ENCODE assay signal across 18 mouse cellular contexts in the genomic region with DNA sequence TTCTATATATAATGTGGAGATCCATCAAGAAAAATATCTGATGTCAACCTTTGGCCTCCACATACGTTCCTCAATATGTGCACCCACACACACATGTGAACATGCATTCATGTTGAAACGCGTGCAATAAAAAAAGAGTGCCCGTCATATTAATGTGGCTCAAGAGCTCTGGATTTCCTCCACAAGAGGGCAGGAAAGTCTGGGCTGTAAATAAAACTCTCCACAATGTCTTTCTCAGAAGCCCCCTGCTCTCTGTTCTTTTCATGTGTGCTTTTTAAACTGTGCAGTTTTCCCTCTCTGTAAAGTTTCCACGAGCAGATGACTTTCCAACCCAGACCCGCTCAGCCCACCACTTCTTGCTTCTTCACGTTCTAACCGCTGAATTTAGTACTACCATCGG.
DNase-seq lines count a peak whose midpoint lies in the region; ATAC-seq and TF ChIP-seq lines count a peak whose summit lies in the region.
"Had no signal": no experiment of that assay in that cellular context is flagged by ENCODE, and none has a peak within 500 bp of the region (broad histone marks: within the 10 kb centered on the region; RNA-seq: fewer than 3 reads in every experiment).

No protein-coding gene starts in this region.

- H3K9me3 ChIP-seq in forebrain, embryonic 14.5 days (replicated peaks; ENCODE audit: control insufficient read depth, low read length): no peaks in the 10 kb centered on the region
- no peaks in the 10 kb centered on the region for H3K9me3 ChIP-seq in forebrain, embryonic 12.5 days
- H3K9me3 ChIP-seq in kidney, postnatal 0 days (replicated peaks; ENCODE audit: low read length): no peaks in the 10 kb centered on the region
- H3K9me3 ChIP-seq in neural tube, embryonic 13.5 days: no peaks in the 10 kb centered on the region
- H3K9me3 ChIP-seq: embryonic facial prominence, embryonic 12.5 days; heart, embryonic 13.5 days had no signal

- no peak overlapping the region for H3K4me2 ChIP-seq in forebrain, embryonic 14.5 days (ENCODE audit: low read length)
- no peak overlapping the region for H3K4me2 ChIP-seq in forebrain, embryonic 12.5 days
- H3K4me2 ChIP-seq in kidney, postnatal 0 days (ENCODE audit: low read length): no peak overlapping the region
- peak overlapping the region; percentile 45; the same call in 1 of the 2 replicates for H3K4me2 ChIP-seq in neural tube, embryonic 13.5 days
- H3K4me2 ChIP-seq: embryonic facial prominence, embryonic 12.5 days; heart, embryonic 13.5 days had no signal

- TF ChIP-seq CTCF in kidney, postnatal 0 days (IDR thresholded peaks at IDR 0.05; ENCODE audit: low read depth): peak; percentile 40; the same call in 1 of the 2 replicates

- H3K27ac ChIP-seq in forebrain, embryonic 14.5 days (ENCODE audit: low read depth, low read length): no peak overlapping the region
- no peak overlapping the region for H3K27ac ChIP-seq in forebrain, embryonic 12.5 days
- no peak overlapping the region for H3K27ac ChIP-seq in kidney, postnatal 0 days
- no peak overlapping the region for H3K27ac ChIP-seq in neural tube, embryonic 13.5 days (replicated peaks)
- H3K27ac ChIP-seq: embryonic facial prominence, embryonic 12.5 days; heart, embryonic 13.5 days; liver, embryonic 14.5 days had no signal

- ATAC-seq in forebrain, embryonic 14.5 days: no peak
- ATAC-seq in forebrain, embryonic 12.5 days (ENCODE audit: low FRiP score): no peak
- no peak for ATAC-seq in kidney, postnatal 0 days (replicated peaks; ENCODE audit: low FRiP score, low read depth)
- no peak for ATAC-seq in neural tube, embryonic 13.5 days (ENCODE audit: low read depth)
- ATAC-seq: midbrain, embryonic 16.5 days had no signal

- DNase-seq in forebrain, embryonic 14.5 days (ENCODE audit: low spot score): peak; percentile 14
- peak; percentile 49 for DNase-seq in kidney, postnatal 0 days (ENCODE audit: low spot score)
- no peak for DNase-seq in kidney, adult 9 months
- no peak for DNase-seq in neural tube, embryonic 10.5 days (ENCODE audit: extremely low spot score, low spot score)
- no peak for DNase-seq in gastrocnemius, adult 8-10 months (ENCODE audit: low spot score in 2 of 2)
- DNase-seq: adrenal gland, postnatal 14 days; cerebellum, adult 11 months; kidney, adult 8-10 months; kidney, postnatal 36 days; lung, postnatal 10 days; thymus, postnatal 36 days had no signal

- WGBS in forebrain, embryonic 14.5 days: 93% methylated on average over 9 of the region's 9 CpGs
- WGBS in forebrain, embryonic 12.5 days: 93% methylated on average over 9 of the region's 9 CpGs
- 87% methylated on average over 9 of the region's 9 CpGs for WGBS in kidney, postnatal 0 days
- 82% methylated on average over 9 of the region's 9 CpGs for WGBS in neural tube, embryonic 13.5 days

- no peaks in the 10 kb centered on the region for H3K27me3 ChIP-seq in forebrain, embryonic 14.5 days (replicated peaks; ENCODE audit: control insufficient read depth, insufficient read depth, low read length)
- H3K27me3 ChIP-seq in forebrain, embryonic 12.5 days: no peaks in the 10 kb centered on the region
- H3K27me3 ChIP-seq in kidney, postnatal 0 days (ENCODE audit: insufficient read depth, low read length): no peaks in the 10 kb centered on the region
- H3K27me3 ChIP-seq in neural tube, embryonic 13.5 days: no peaks in the 10 kb centered on the region
- H3K27me3 ChIP-seq: CH12.LX; embryonic facial prominence, embryonic 12.5 days; heart, embryonic 13.5 days had no signal

- H3K4me1 ChIP-seq in forebrain, embryonic 14.5 days (ENCODE audit: control insufficient read depth, insufficient read depth, low read length): no peaks in the 10 kb centered on the region
- H3K4me1 ChIP-seq in forebrain, embryonic 12.5 days: no peaks in the 10 kb centered on the region
- H3K4me1 ChIP-seq in kidney, postnatal 0 days (replicated peaks; ENCODE audit: insufficient read depth, low read length): no peaks in the 10 kb centered on the region
- H3K4me1 ChIP-seq in neural tube, embryonic 13.5 days (replicated peaks): peaks cover 8% of the 10 kb centered on the region
- H3K4me1 ChIP-seq: embryonic facial prominence, embryonic 12.5 days; heart, embryonic 13.5 days had no signal

- no peak overlapping the region for H3K9ac ChIP-seq in forebrain, embryonic 14.5 days (ENCODE audit: low read length)
- H3K9ac ChIP-seq in forebrain, embryonic 12.5 days: no peak overlapping the region
- H3K9ac ChIP-seq in kidney, postnatal 0 days (ENCODE audit: low read depth, low read length): no peak overlapping the region
- no peak overlapping the region for H3K9ac ChIP-seq in neural tube, embryonic 13.5 days
- H3K9ac ChIP-seq: embryonic facial prominence, embryonic 12.5 days; heart, embryonic 13.5 days; liver, embryonic 14.5 days had no signal

- H3K36me3 ChIP-seq in forebrain, embryonic 14.5 days (ENCODE audit: control insufficient read depth, insufficient read depth, low read length): no peaks in the 10 kb centered on the region
- no peaks in the 10 kb centered on the region for H3K36me3 ChIP-seq in forebrain, embryonic 12.5 days (replicated peaks)
- no peaks in the 10 kb centered on the region for H3K36me3 ChIP-seq in kidney, postnatal 0 days (ENCODE audit: insufficient read depth, low read length)
- no peaks in the 10 kb centered on the region for H3K36me3 ChIP-seq in neural tube, embryonic 13.5 days
- H3K36me3 ChIP-seq: embryonic facial prominence, embryonic 12.5 days; heart, embryonic 13.5 days had no signal

- H3K4me3 ChIP-seq in forebrain, embryonic 14.5 days (ENCODE audit: low read depth, low read length): no peak overlapping the region
- no peak overlapping the region for H3K4me3 ChIP-seq in forebrain, embryonic 12.5 days (replicated peaks)
- no peak overlapping the region for H3K4me3 ChIP-seq in kidney, postnatal 0 days (replicated peaks; ENCODE audit: low read depth, low read length)
- no peak overlapping the region for H3K4me3 ChIP-seq in neural tube, embryonic 13.5 days
- H3K4me3 ChIP-seq: embryonic facial prominence, embryonic 12.5 days; heart, embryonic 13.5 days had no signal

Comparison
In these comparisons a context has a peak if more than half of its experiments do, and no peak if none do; other contexts are left out.
1. DNase-seq: peak in forebrain, embryonic 14.5 days (single experiment) and kidney, postnatal 0 days (single experiment); none in kidney, adult 9 months (single experiment), neural tube, embryonic 10.5 days (single experiment) and gastrocnemius, adult 8-10 months (0 of 2).